Mouse (Mus musculus) hindbrain, embryonic 16.5 days (tissue): ENCODE results near the gene Lyzl4. TPM values are rescaled to one million over a fixed set of nuclear protein-coding genes. Genes with fewer than 3 reads are reported as not detected.

Experiments
- ATAC-seq: fragments of 200-750 bp; cut with Nextera tagmentation; 2 replicates; pipeline ENCODE4 v1.8.0; 2017; ENCODE audit warnings: moderate TSS enrichment, moderate library complexity
- H3K27ac ChIP-seq: fragments of 300-500 bp; sonication (generic); 2 replicates; pipeline ENCODE4 v1.5.1; 2014; ENCODE audit warnings: low read depth, mild to moderate bottlenecking, control low read depth, low read length, moderate library complexity
- H3K27me3 ChIP-seq: fragments of 300-500 bp; sonication (generic); replicated peaks from 2 replicates; pipeline ENCODE4 v1.6.1; 2014; ENCODE audit warnings: low read length; ENCODE audit not compliant: control insufficient read depth, insufficient read depth
- H3K36me3 ChIP-seq: fragments of 300-500 bp; sonication (generic); 2 replicates; pipeline ENCODE4 v1.6.1; 2014; ENCODE audit warnings: mild to moderate bottlenecking, low read length, moderate library complexity, mixed read lengths; ENCODE audit not compliant: control insufficient read depth, insufficient read depth
- H3K4me1 ChIP-seq: fragments of 300-500 bp; sonication (generic); 2 replicates; pipeline ENCODE4 v1.6.1; 2014; ENCODE audit warnings: low read depth, low read length; ENCODE audit not compliant: control insufficient read depth, insufficient read depth
- H3K4me2 ChIP-seq: fragments of 300-500 bp; sonication (generic); 2 replicates; pipeline ENCODE4 v1.6.1; 2014; ENCODE audit warnings: mild to moderate bottlenecking, low read length, control low read depth, moderate library complexity
- H3K4me3 ChIP-seq: fragments of 300-500 bp; sonication (generic); 2 replicates; pipeline ENCODE4 v1.5.1; 2014; ENCODE audit warnings: mild to moderate bottlenecking, low read length, control low read depth, moderate library complexity
- H3K9ac ChIP-seq: fragments of 300-500 bp; sonication (generic); 2 replicates; pipeline ENCODE4 v1.6.1; 2014; ENCODE audit warnings: low read depth, mild to moderate bottlenecking, control low read depth, low read length, moderate library complexity
- H3K9me3 ChIP-seq: fragments of 300-500 bp; sonication (generic); 2 replicates; pipeline ENCODE4 v1.6.1; 2014; ENCODE audit warnings: mild to moderate bottlenecking, low read length, moderate library complexity; ENCODE audit not compliant: control insufficient read depth
- WGBS: fragments of 180-500 bp; shearing (Covaris S2); extraction: QIAGEN DNeasy Blood & Tissue Kit; methylation state at CpG from one replicate; pipeline ENCODE4 v1.1.7; 2014; 5-methylcytosine and 5-hydroxymethylcytosine counted together
- polyA plus RNA-seq: library from polyadenylated mRNA; unstranded; fragments of >200 nt; fragmentation: Nextera tagmentation; extraction: Ambion mirVana; gene quantifications from 2 replicates; pipeline ENCODE4 v1.2.1, GENCODE M21; 2015

Lyzl4 gene
- polyA plus RNA-seq: 0.16 TPM in 1 of 2 replicates, not detected in the other

DNA sequence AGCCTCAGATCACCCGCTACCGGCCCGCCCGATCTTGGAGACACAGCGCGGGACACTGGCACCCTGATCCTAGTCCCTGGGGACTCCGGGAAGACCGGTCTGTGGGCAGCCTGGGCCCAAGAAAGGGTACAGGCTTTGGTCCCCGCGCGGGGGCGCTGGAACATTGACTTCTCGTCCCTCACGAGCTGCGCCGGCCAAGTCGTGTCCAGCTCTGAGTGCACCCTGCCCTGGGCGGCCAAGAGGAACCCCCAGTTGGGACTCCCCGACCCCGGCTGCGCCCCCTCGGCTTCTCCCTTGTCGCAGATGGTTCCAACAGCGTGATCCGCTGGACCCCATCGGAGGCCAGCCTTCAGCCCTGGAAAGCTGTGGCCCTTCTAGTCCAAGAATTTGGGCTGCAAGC is at the start of gene Lyzl4:
Gene Lyzl4 (minus strand): TSS at position 96 of the 400 bp plus-strand sequence.
- 0% methylated on average over 23 of the region's 26 CpGs for WGBS
- Histone ChIP-seq H3K4me1 (peaks cover 19% of the 10 kb centered on the region), H3K27ac (no peak within 1 kb of the TSS), H3K36me3 (no peaks in the 10 kb centered on the region), H3K4me3 (peak within 1 kb of the TSS; percentile 50), H3K9me3 (no peaks in the 10 kb centered on the region), H3K27me3 (peaks cover 17% of the 10 kb centered on the region), H3K4me2 (peak within 1 kb of the TSS; percentile 91), H3K9ac (peak within 1 kb of the TSS; percentile 75)
- ATAC-seq: peak; percentile 79

DNA sequence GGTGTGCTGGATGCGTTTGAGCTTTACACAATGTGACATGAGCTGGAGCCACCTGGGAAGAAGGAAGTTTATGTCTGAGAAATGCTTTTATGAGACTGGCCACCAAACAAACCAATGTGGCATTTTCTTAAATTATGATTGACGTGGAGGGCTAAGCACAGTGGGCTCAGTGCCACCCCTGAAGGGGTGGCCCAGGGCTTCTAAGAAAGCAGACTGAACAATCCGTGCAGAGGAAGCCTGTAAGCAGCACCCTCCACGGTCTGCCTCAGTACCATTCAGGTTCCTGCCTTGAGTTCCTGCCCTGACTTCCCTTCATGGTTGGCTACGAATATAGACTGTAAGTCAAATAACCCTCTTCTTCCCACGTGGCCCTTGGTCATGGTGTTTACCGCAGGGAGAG is 48.8 kb upstream of the Lyzl4 start:
- H3K4me2 ChIP-seq: peak overlapping the region; percentile 33; the same call in 1 of the 2 replicates
- peak overlapping the region; percentile 79 for H3K27ac ChIP-seq
- H3K36me3 ChIP-seq: peaks cover 11% of the 10 kb centered on the region; the same call in 1 of the 2 replicates
- 49% methylated on average over 7 of the region's 7 CpGs for WGBS
- peak; percentile 60 for ATAC-seq
- no peaks in the 10 kb centered on the region for H3K27me3 ChIP-seq
- no peak overlapping the region for H3K9ac ChIP-seq
- no peaks in the 10 kb centered on the region for H3K9me3 ChIP-seq
- H3K4me1 ChIP-seq: peaks cover 15% of the 10 kb centered on the region
- no peak overlapping the region for H3K4me3 ChIP-seq

- peak; percentile 95 for ATAC-seq
- no peak overlapping the region for H3K9ac ChIP-seq
- no peaks in the 10 kb centered on the region for H3K27me3 ChIP-seq
- H3K9me3 ChIP-seq: no peaks in the 10 kb centered on the region
- peak overlapping the region; percentile 33 for H3K4me2 ChIP-seq
- peak overlapping the region; percentile 79 for H3K27ac ChIP-seq
- peaks cover 12% of the 10 kb centered on the region; the same call in 1 of the 2 replicates for H3K36me3 ChIP-seq
- WGBS: 14% methylated on average over 15 of the region's 15 CpGs
- H3K4me1 ChIP-seq: peaks cover 15% of the 10 kb centered on the region
- H3K4me3 ChIP-seq: peak overlapping the region; percentile 0; the same call in 1 of the 2 replicates
Measured at GRCm38 (mm10) chr9:121690200-121690651, 48.3 kb upstream of the Lyzl4 start.

GRCm38 (mm10) chr9:121684702-121685101 is 42.8 kb upstream of the Lyzl4 start:
- no peaks in the 10 kb centered on the region for H3K9me3 ChIP-seq
- WGBS: 90% methylated on average over 7 of the region's 7 CpGs
- no peak overlapping the region for H3K9ac ChIP-seq
- H3K27ac ChIP-seq: no peak overlapping the region
- H3K36me3 ChIP-seq: peaks cover 23% of the 10 kb centered on the region
- no peak overlapping the region for H3K4me3 ChIP-seq
- no peak for ATAC-seq
- H3K27me3 ChIP-seq: no peaks in the 10 kb centered on the region
- H3K4me1 ChIP-seq: peaks cover 4% of the 10 kb centered on the region
- H3K4me2 ChIP-seq: no peak overlapping the region

- no peak overlapping the region for H3K27ac ChIP-seq
- H3K9ac ChIP-seq: no peak overlapping the region
- peaks cover 3% of the 10 kb centered on the region for H3K4me1 ChIP-seq
- H3K9me3 ChIP-seq: no peaks in the 10 kb centered on the region
- no peak overlapping the region for H3K4me3 ChIP-seq
- no peak overlapping the region for H3K4me2 ChIP-seq
- H3K27me3 ChIP-seq: no peaks in the 10 kb centered on the region
- no peak for ATAC-seq
- 81% methylated on average over 18 of the region's 18 CpGs for WGBS
- H3K36me3 ChIP-seq: peaks cover 16% of the 10 kb centered on the region
Measured at GRCm38 (mm10) chr9:121682037-121682680, 40.3 kb upstream of the Lyzl4 start.

DNA sequence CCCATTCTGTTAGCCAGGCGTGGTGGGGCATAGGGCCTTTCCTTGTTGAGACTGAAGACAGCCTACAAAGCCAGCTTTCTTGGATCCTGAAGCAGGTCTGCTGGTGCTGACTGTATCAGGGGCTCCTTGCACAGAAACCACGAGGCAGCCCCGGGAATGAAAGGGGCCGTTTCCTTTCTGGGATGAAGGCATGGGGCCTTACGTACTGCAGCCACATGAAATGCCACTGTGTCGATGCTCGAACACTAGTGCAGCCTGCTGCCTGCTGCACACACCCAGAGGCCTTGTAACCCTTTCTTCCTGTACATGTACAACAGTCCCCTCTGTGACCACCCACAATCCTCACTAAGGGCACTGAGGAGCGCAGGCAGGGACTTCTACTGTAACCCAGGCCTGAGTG is 39.3 kb upstream of the Lyzl4 start:
- Histone ChIP-seq H3K36me3 (peaks cover 16% of the 10 kb centered on the region), H3K4me2 (no peak overlapping the region), H3K9ac (no peak overlapping the region), H3K27ac (no peak overlapping the region), H3K4me1 (peaks cover 3% of the 10 kb centered on the region), H3K27me3 (no peaks in the 10 kb centered on the region), H3K4me3 (no peak overlapping the region), H3K9me3 (no peaks in the 10 kb centered on the region)
- WGBS: 81% methylated on average over 8 of the region's 8 CpGs
- no peak for ATAC-seq

DNA sequence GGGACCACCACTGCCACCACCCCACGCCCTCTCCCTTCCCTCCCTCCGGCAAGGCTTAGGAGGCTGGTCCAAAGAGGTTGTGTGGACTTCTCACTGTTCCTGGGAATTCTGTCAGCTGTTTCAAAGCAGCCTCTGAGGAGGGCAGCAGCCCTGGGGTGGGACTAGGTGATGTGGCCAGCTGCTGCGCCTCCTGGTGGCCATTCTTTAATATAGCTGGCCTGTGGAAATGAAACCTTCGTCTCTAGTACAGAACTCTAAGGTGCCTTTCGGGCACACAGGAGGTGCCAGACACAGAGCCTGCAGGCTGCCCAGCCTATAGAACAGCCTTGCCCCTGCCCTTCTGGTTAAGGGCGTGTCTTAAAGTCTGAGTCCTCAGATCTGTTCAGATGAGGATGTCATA is 37.7 kb upstream of the Lyzl4 start:
- peaks cover 10% of the 10 kb centered on the region for H3K36me3 ChIP-seq
- H3K27me3 ChIP-seq: no peaks in the 10 kb centered on the region
- no peaks in the 10 kb centered on the region for H3K9me3 ChIP-seq
- H3K4me2 ChIP-seq: no peak overlapping the region
- peaks cover 3% of the 10 kb centered on the region for H3K4me1 ChIP-seq
- peak; percentile 75 for ATAC-seq
- no peak overlapping the region for H3K4me3 ChIP-seq
- no peak overlapping the region; the same call in 1 of the 2 replicates for H3K9ac ChIP-seq
- peak overlapping the region; percentile 48 for H3K27ac ChIP-seq
- WGBS: 23% methylated on average over 6 of the region's 6 CpGs

DNA sequence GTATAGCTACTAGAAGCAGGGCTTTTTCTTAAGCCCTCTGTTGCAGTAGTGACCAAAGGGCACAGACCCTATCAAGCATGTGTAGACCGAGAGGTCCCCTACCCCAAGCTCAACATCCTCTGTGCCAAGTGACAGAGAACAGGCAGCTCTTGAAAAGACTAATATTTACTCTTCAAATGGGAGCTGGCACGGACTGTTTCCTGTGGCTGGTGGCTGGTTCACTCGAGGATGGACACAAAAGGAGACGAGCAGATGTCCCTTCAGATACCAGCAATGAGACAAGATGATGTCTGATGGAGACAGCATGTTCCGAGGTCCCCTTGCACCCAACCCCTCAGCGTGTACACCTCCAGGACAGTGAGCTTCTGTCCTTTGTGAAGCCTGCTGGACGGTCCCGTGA is 35.6 kb upstream of the Lyzl4 start:
- Histone ChIP-seq H3K27ac (no peak overlapping the region), H3K27me3 (no peaks in the 10 kb centered on the region), H3K4me3 (no peak overlapping the region), H3K4me2 (no peak overlapping the region), H3K36me3 (peaks cover 7% of the 10 kb centered on the region; the same call in 1 of the 2 replicates), H3K9ac (no peak overlapping the region), H3K9me3 (no peaks in the 10 kb centered on the region), H3K4me1 (peaks cover 3% of the 10 kb centered on the region)
- WGBS: 81% methylated on average over 8 of the region's 8 CpGs
- no peak for ATAC-seq

GRCm38 (mm10) chr9:121677069-121677468 is 35.2 kb upstream of the Lyzl4 start:
- 79% methylated on average over 4 of the region's 4 CpGs for WGBS
- no peak overlapping the region for H3K4me2 ChIP-seq
- peaks cover 3% of the 10 kb centered on the region for H3K4me1 ChIP-seq
- peaks cover 4% of the 10 kb centered on the region; the same call in 1 of the 2 replicates for H3K36me3 ChIP-seq
- no peaks in the 10 kb centered on the region for H3K9me3 ChIP-seq
- no peak for ATAC-seq
- no peak overlapping the region for H3K4me3 ChIP-seq
- H3K27ac ChIP-seq: no peak overlapping the region
- no peaks in the 10 kb centered on the region for H3K27me3 ChIP-seq
- H3K9ac ChIP-seq: no peak overlapping the region
